Mouse (Mus musculus): Measurements from ENCODE around the gene Shisa9. TPM values are rescaled to one million over a fixed set of nuclear protein-coding genes. Genes with fewer than 3 reads are reported as not detected.
A peak's percentile ranks its signal among the peaks of the same experiment; 100 is the strongest.

Shisa9 gene
- total and polyA plus RNA-seq, 2 experiments, result 0.12 to 0.74 TPM

DNA sequence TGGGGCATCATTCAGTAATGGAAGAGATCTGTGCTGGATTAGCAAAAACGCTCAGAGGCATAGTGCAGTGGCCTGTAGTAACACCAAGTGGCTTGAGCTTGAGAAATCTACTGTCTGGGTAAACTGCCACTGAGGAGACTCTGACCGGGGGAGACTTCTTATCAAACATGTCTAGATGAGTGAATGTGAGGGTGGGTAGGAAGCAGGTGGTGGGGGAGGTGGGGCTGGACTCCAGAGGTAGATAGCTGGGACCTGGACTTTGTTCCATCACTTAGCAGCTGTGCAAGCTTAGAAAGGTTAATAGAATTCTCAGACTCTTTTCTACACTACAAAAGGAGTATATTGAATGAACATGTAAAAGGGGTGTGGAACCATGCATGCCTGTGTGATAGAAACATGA lies 21.3 kb downstream of the Shisa9 start:
- Histone ChIP-seq H3K27ac (replicated peaks; ENCODE audit: insufficient read depth, low read depth, low read length) (no peak overlapping the region), H3K36me3 (ENCODE audit: control insufficient read depth, insufficient read depth, low read length) (no peaks in the 10 kb centered on the region), H3K4me1 (ENCODE audit: control insufficient read depth, insufficient read depth, low read length) (no peaks in the 10 kb centered on the region), H3K79me2 (ENCODE audit: control insufficient read depth, insufficient read depth, low read length) (no peaks in the 10 kb centered on the region), H3K9ac (ENCODE audit: low read depth, low read length) (no peak overlapping the region), H3K4me3 (ENCODE audit: insufficient read depth, low read depth, low read length) (no peak overlapping the region), H3K27me3 (ENCODE audit: control insufficient read depth, insufficient read depth, low read length) (no peaks in the 10 kb centered on the region)
- no peak for DNase-seq (ENCODE audit: extremely low read depth, low read depth, low spot score)
- WGBS, result 69% methylated on average over 2 of the region's 2 CpGs
- TF ChIP-seq POLR2A (IDR thresholded peaks at IDR 0.05; ENCODE audit: extremely low read depth, insufficient read depth, low read length) (no peak), CTCF (IDR thresholded peaks at IDR 0.05; ENCODE audit: low read depth, low read length) (no peak)

DNA sequence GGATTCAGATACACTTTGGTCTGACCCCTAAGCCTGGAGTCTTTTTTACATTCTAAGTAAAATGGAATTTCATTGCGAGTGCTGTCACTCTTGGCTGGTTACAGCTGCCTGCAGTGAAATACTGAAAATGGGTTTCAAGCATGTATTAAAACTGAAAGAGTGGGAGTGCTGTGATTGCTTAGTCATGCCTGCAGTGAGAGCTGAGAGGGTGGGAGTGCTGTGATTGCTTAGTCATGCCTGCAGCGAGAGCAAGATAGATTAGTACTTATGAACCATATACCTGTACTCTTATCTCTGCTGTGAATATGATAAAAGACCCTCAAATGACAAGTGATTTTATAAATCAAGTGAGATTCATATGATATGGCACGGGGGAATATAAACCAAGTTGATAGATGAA lies 26.2 kb downstream of the Shisa9 start:
- Histone ChIP-seq H3K27ac (replicated peaks; ENCODE audit: insufficient read depth, low read depth, low read length) (no peak overlapping the region), H3K79me2 (ENCODE audit: control insufficient read depth, insufficient read depth, low read length) (no peaks in the 10 kb centered on the region), H3K4me1 (ENCODE audit: control insufficient read depth, insufficient read depth, low read length) (no peaks in the 10 kb centered on the region), H3K4me3 (ENCODE audit: insufficient read depth, low read depth, low read length) (no peak overlapping the region), H3K36me3 (ENCODE audit: control insufficient read depth, insufficient read depth, low read length) (no peaks in the 10 kb centered on the region), H3K9ac (ENCODE audit: low read depth, low read length) (no peak overlapping the region), H3K27me3 (ENCODE audit: control insufficient read depth, insufficient read depth, low read length) (no peaks in the 10 kb centered on the region; the same call in 1 of the 2 replicates)
- no peak for DNase-seq (ENCODE audit: extremely low read depth, low read depth, low spot score)
- 94% methylated on average over 3 of the region's 3 CpGs for WGBS
- no peak for TF ChIP-seq CTCF (IDR thresholded peaks at IDR 0.05; ENCODE audit: low read depth, low read length)

DNA sequence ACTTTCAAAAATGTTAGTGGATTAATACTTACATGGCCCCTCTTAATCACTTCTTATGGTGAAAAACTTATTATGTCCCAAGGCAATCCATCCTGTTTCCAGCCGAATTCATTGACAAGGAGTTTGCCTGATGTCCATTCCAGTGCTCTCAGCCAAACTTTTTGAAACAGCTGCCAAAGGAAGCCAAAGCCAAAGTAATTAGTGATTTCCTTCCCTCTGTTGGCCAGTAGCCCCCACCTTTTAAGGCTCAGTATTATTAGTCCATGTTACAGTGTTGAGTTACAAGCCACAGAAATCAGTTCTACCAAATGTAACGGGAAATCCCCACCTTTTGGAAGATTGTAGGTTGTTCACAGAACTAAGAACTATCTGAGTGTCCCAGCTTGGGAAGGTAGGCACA lies 28.8 kb downstream of the Shisa9 start:
- H3K36me3 ChIP-seq (ENCODE audit: control insufficient read depth, insufficient read depth, low read length), result no peaks in the 10 kb centered on the region
- peak; percentile 6 for DNase-seq (ENCODE audit: extremely low read depth, low read depth, low spot score)
- H3K27ac ChIP-seq (replicated peaks; ENCODE audit: insufficient read depth, low read depth, low read length), result no peak overlapping the region
- H3K4me1 ChIP-seq (ENCODE audit: control insufficient read depth, insufficient read depth, low read length), result no peaks in the 10 kb centered on the region; the same call in 1 of the 2 replicates
- WGBS, result 67% methylated on average over 2 of the region's 2 CpGs
- H3K9ac ChIP-seq (ENCODE audit: low read depth, low read length), result no peak overlapping the region
- no peaks in the 10 kb centered on the region for H3K79me2 ChIP-seq (ENCODE audit: control insufficient read depth, insufficient read depth, low read length)
- H3K27me3 ChIP-seq (ENCODE audit: control insufficient read depth, insufficient read depth, low read length), result no peaks in the 10 kb centered on the region; the same call in 1 of the 2 replicates
- TF ChIP-seq CTCF (IDR thresholded peaks at IDR 0.05; ENCODE audit: low read depth, low read length) (no peak), POLR2A (IDR thresholded peaks at IDR 0.05; ENCODE audit: extremely low read depth, insufficient read depth, low read length) (no peak)
- no peak overlapping the region for H3K4me3 ChIP-seq (ENCODE audit: insufficient read depth, low read depth, low read length)

DNA sequence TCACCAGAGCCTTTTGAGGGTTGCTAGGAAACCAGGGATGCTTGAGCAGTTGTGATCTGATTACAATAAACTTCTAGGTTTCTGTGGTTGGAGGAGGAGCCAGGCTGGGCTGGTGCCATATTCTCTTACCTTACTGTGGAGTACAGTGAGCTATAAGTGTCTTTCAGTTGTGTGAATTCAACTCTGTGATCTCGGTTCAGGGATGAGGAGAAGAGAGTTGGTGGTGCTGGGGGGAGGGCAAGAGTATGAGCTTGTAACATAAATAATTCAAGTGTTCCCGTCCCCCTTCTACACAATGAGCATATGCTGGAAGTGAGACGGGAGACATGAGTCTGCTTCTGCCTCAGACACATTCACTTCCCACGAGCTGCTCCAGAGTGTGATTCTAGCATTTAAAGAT lies 30.6 kb downstream of the Shisa9 start:
- Histone ChIP-seq H3K4me1 (ENCODE audit: control insufficient read depth, insufficient read depth, low read length) (no peaks in the 10 kb centered on the region; the same call in 1 of the 2 replicates), H3K9ac (ENCODE audit: low read depth, low read length) (no peak overlapping the region), H3K36me3 (ENCODE audit: control insufficient read depth, insufficient read depth, low read length) (no peaks in the 10 kb centered on the region), H3K27me3 (ENCODE audit: control insufficient read depth, insufficient read depth, low read length) (no peaks in the 10 kb centered on the region; the same call in 1 of the 2 replicates), H3K79me2 (ENCODE audit: control insufficient read depth, insufficient read depth, low read length) (no peaks in the 10 kb centered on the region), H3K4me3 (ENCODE audit: insufficient read depth, low read depth, low read length) (no peak overlapping the region), H3K27ac (replicated peaks; ENCODE audit: insufficient read depth, low read depth, low read length) (no peak overlapping the region)
- 82% methylated on average over 4 of the region's 4 CpGs for WGBS
- no peak for DNase-seq (ENCODE audit: extremely low read depth, low read depth, low spot score)
- TF ChIP-seq CTCF (IDR thresholded peaks at IDR 0.05; ENCODE audit: low read depth, low read length), result no peak
- no peak for TF ChIP-seq POLR2A (IDR thresholded peaks at IDR 0.05; ENCODE audit: extremely low read depth, insufficient read depth, low read length)

DNA sequence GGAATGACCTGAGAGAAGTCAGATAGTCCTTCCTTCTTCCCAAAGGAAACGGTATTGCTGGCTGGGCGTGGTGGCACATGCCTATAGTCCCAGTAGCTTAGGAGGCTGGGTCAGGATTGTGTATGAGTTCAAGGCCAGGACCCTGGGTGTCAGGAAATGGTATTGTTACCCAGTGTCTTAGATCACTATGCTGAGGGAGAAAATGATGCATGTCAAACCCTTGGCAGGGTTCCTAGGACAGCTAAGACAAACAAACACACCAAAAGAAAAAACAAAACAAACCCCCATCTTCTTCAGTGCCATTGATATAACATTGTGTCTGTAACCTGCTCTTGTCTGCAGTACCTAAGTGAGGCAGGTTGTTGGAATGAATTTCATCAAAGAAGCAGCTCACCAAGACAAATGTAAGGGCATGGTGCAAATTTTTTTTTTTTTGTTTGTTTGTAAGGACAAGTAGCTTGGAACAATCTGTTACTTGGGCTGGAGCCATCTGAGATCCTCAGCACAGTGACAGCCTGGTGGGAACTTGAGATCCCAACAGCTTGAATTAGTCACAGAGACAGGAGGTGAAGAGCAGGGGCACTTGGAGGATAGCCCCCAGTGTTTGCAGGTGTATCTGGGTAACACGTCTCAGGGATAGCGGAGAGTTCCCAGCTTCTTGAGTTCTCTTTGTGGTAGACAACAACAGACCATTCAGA lies 34.2 kb downstream of the Shisa9 start:
- WGBS, result 76% methylated on average over 4 of the region's 4 CpGs
- no peaks in the 10 kb centered on the region; the same call in 1 of the 2 replicates for H3K4me1 ChIP-seq (ENCODE audit: control insufficient read depth, insufficient read depth, low read length)

DNA sequence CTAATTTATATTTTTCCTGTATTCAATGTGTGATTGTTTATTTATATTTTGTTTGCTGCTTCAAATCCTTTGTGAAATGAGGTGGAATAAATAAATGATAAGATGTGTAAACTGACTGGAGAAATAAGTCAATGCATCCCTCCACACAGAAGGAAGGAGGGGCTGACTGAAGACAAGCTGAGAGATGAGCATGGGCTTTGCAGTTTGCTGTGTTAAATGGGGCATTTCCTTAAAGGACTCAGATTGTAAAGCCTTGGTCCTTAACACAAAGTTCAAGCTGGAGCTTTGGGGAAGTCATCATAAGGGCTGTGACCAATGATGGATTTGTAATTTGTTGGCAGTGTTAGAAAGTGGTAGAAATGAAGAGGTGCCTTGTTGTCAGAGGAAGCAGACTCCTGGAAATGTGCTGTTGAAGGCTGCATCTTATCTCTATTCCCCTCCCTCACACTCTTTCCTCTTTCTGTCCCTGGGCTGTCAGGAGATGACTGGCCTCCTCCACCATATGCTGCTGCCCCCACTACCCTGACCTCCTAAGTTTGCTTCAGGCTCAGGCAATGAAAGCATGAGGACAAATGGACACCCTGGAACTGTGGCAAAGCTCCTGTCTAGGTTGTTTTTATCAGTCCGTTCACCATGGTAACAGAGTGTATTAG lies 36.3 kb downstream of the Shisa9 start:
- H3K4me3 ChIP-seq (ENCODE audit: insufficient read depth, low read depth, low read length), result no peak overlapping the region
- no peak for TF ChIP-seq POLR2A (IDR thresholded peaks at IDR 0.05; ENCODE audit: extremely low read depth, insufficient read depth, low read length)
- TF ChIP-seq CTCF (IDR thresholded peaks at IDR 0.05; ENCODE audit: low read depth, low read length), result no peak
- H3K36me3 ChIP-seq (ENCODE audit: control insufficient read depth, insufficient read depth, low read length), result no peaks in the 10 kb centered on the region
- no peak overlapping the region for H3K27ac ChIP-seq (replicated peaks; ENCODE audit: insufficient read depth, low read depth, low read length)
- no peaks in the 10 kb centered on the region; the same call in 1 of the 2 replicates for H3K4me1 ChIP-seq (ENCODE audit: control insufficient read depth, insufficient read depth, low read length)
- no peaks in the 10 kb centered on the region for H3K79me2 ChIP-seq (ENCODE audit: control insufficient read depth, insufficient read depth, low read length)
- DNase-seq (ENCODE audit: extremely low read depth, low read depth, low spot score), result no peak
- H3K27me3 ChIP-seq (ENCODE audit: control insufficient read depth, insufficient read depth, low read length), result no peaks in the 10 kb centered on the region
- H3K9ac ChIP-seq (ENCODE audit: low read depth, low read length), result no peak overlapping the region
- WGBS, result 68% methylated on average over 1 of the region's 1 CpGs

More for the DNA sequence above, 34.2 kb downstream of the Shisa9 start:
- no peaks in the 10 kb centered on the region for H3K79me2 ChIP-seq (ENCODE audit: control insufficient read depth, insufficient read depth, low read length)
- no peak for DNase-seq (ENCODE audit: extremely low read depth, low read depth, low spot score)
- H3K27ac ChIP-seq (replicated peaks; ENCODE audit: insufficient read depth, low read depth, low read length), result no peak overlapping the region
- no peak overlapping the region for H3K9ac ChIP-seq (ENCODE audit: low read depth, low read length)
- no peak overlapping the region for H3K4me3 ChIP-seq (ENCODE audit: insufficient read depth, low read depth, low read length)
- H3K36me3 ChIP-seq (ENCODE audit: control insufficient read depth, insufficient read depth, low read length), result no peaks in the 10 kb centered on the region
- TF ChIP-seq CTCF (IDR thresholded peaks at IDR 0.05; ENCODE audit: low read depth, low read length) (no peak), POLR2A (IDR thresholded peaks at IDR 0.05; ENCODE audit: extremely low read depth, insufficient read depth, low read length) (no peak)
- H3K27me3 ChIP-seq (ENCODE audit: control insufficient read depth, insufficient read depth, low read length), result no peaks in the 10 kb centered on the region
